ENCODE assay signal across 9 mouse cellular contexts in the genomic region with DNA sequence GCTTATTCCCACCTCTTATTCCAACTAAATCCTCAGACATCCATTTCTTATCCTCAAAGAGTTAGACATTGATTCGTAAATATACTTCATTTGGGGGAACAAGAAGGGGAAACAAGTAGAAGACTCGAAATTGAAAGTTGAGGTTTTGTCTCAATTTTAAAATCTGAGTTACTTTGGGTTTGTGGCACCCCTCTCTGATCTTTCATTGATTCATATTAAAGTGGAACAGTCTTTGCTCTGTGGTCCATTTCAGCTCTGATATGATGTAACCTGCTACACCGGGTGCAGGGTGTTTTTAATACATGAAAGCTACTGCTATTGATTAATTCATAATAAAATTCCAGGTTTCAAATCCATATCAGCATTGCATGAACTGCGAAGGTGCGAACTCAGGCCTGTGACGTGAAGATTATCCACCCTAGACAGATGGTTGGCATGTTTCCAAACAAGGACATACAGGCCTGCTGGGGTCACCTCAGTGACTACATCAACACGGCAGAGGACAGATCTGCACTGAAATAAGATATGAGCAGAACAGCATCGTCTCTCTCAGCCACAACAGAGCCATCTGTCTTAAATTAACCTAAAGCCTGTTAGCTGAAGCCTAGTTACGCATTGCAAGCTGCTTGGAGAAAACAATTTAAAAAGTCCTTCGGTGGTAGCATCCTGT.
DNase-seq lines count a peak whose midpoint lies in the region; ATAC-seq and TF ChIP-seq lines count a peak whose summit lies in the region.
"Had no signal": no experiment of that assay in that cellular context is flagged by ENCODE, and none has a peak within 500 bp of the region (broad histone marks: within the 10 kb centered on the region; RNA-seq: fewer than 3 reads in every experiment).

No protein-coding gene starts in this region.

- H3K4me2 ChIP-seq in forebrain, embryonic 13.5 days = no peak overlapping the region
- H3K4me2 ChIP-seq in forebrain, embryonic 11.5 days (ENCODE audit: low read depth, low read length, severe bottlenecking) = no peak overlapping the region
- H3K4me2 ChIP-seq in CH12.LX (ENCODE audit: insufficient read depth, low read depth, poor library complexity, severe bottlenecking) = no peak overlapping the region
- no peak overlapping the region for H3K4me2 ChIP-seq in forebrain, embryonic 14.5 days (ENCODE audit: low read length)
- H3K4me2 ChIP-seq in midbrain, embryonic 15.5 days = no peak overlapping the region

- TF ChIP-seq CTCF in CH12.LX (conservative IDR thresholded peaks at IDR 0.05 in 1 of 2, IDR thresholded peaks at IDR 0.05 in 1 of 2; ENCODE audit: low read depth in 2 of 2, low read length in 2 of 2) = no peak

- DNase-seq in forebrain, embryonic 11.5 days (ENCODE audit: low spot score) = no peak
- peak; percentile 7 for DNase-seq in CH12.LX (ENCODE audit: extremely low read depth)
- DNase-seq in forebrain, embryonic 14.5 days (ENCODE audit: low spot score) = peak; percentile 42
- no peak for DNase-seq in lung, postnatal 4 days
- DNase-seq in frontal cortex, postnatal 14 days (ENCODE audit: low spot score in 2 of 2) = no peak
- DNase-seq in gastrocnemius, adult 8-10 months (ENCODE audit: low spot score in 2 of 2) = no peak
- DNase-seq: heart, postnatal 36 days had no signal

- H3K9ac ChIP-seq in forebrain, embryonic 13.5 days = no peak overlapping the region
- H3K9ac ChIP-seq in forebrain, embryonic 11.5 days (ENCODE audit: low read length) = no peak overlapping the region
- H3K9ac ChIP-seq in CH12.LX (ENCODE audit: insufficient read depth, low read depth) = no peak overlapping the region
- no peak overlapping the region for H3K9ac ChIP-seq in forebrain, embryonic 14.5 days (ENCODE audit: low read length)
- H3K9ac ChIP-seq in midbrain, embryonic 15.5 days = no peak overlapping the region

- TF ChIP-seq RAD21 in CH12.LX (IDR thresholded peaks at IDR 0.05; ENCODE audit: low read depth, low read length) = no peak

- H3K27me3 ChIP-seq in forebrain, embryonic 13.5 days = no peaks in the 10 kb centered on the region
- H3K27me3 ChIP-seq in forebrain, embryonic 11.5 days (ENCODE audit: control insufficient read depth, insufficient read depth, low read length) = no peaks in the 10 kb centered on the region
- no peaks in the 10 kb centered on the region for H3K27me3 ChIP-seq in CH12.LX (replicated peaks)
- H3K27me3 ChIP-seq in forebrain, embryonic 14.5 days (replicated peaks; ENCODE audit: control insufficient read depth, insufficient read depth, low read length) = no peaks in the 10 kb centered on the region
- H3K27me3 ChIP-seq in midbrain, embryonic 15.5 days (replicated peaks) = no peaks in the 10 kb centered on the region

- no peak for TF ChIP-seq EP300 in CH12.LX (IDR thresholded peaks at IDR 0.05; ENCODE audit: low read length)

- 70% methylated on average over 10 of the region's 10 CpGs for WGBS in forebrain, embryonic 13.5 days
- 68% methylated on average over 10 of the region's 10 CpGs for WGBS in forebrain, embryonic 11.5 days
- WGBS in forebrain, embryonic 14.5 days = 68% methylated on average over 10 of the region's 10 CpGs
- 53% methylated on average over 10 of the region's 10 CpGs for WGBS in midbrain, embryonic 15.5 days

- ATAC-seq in forebrain, embryonic 13.5 days = peak; percentile 83
- no peak for ATAC-seq in forebrain, embryonic 11.5 days (replicated peaks; ENCODE audit: low FRiP score)
- ATAC-seq in forebrain, embryonic 14.5 days = peak; percentile 79
- peak; percentile 79 for ATAC-seq in midbrain, embryonic 15.5 days (replicated peaks)

- dilution Hi-C loops in CH12.LX (cut with MboI; ENCODE audit: extremely low pct_ligation_motif_present, extremely low pct_unique_long_range_greater_than_20kb, low sequenced_read_pairs) = no loop called here

- H3K27ac ChIP-seq in forebrain, embryonic 13.5 days = no peak overlapping the region
- no peak overlapping the region for H3K27ac ChIP-seq in forebrain, embryonic 11.5 days (ENCODE audit: low read depth, low read length)
- H3K27ac ChIP-seq in CH12.LX (ENCODE audit: insufficient read depth, low read depth) = no peak overlapping the region
- H3K27ac ChIP-seq in forebrain, embryonic 14.5 days (ENCODE audit: low read depth, low read length) = no peak overlapping the region
- H3K27ac ChIP-seq in midbrain, embryonic 15.5 days = 0 out of 2 replicates have a peak overlapping the region, but pooled peaks have one; percentile 11

- no peak overlapping the region for H3K4me3 ChIP-seq in forebrain, embryonic 13.5 days
- H3K4me3 ChIP-seq in forebrain, embryonic 11.5 days (ENCODE audit: low read depth, low read length) = no peak overlapping the region
- no peak overlapping the region for H3K4me3 ChIP-seq in CH12.LX (replicated peaks in 1 of 3; ENCODE audit: low read depth in 2 of 3, low read length in 2 of 3, poor library complexity in 1 of 3)
- H3K4me3 ChIP-seq in forebrain, embryonic 14.5 days (ENCODE audit: low read depth, low read length) = no peak overlapping the region
- H3K4me3 ChIP-seq in midbrain, embryonic 15.5 days = no peak overlapping the region

- H3K4me1 ChIP-seq in forebrain, embryonic 13.5 days = no peaks in the 10 kb centered on the region
- H3K4me1 ChIP-seq in forebrain, embryonic 11.5 days (replicated peaks; ENCODE audit: control insufficient read depth, insufficient read depth, low read length) = no peaks in the 10 kb centered on the region
- peaks cover 5 to 31% of the 10 kb centered on the region in 2 experiments for H3K4me1 ChIP-seq in CH12.LX (ENCODE audit: control insufficient read depth in 1 of 2, insufficient read depth in 2 of 2)
- H3K4me1 ChIP-seq in forebrain, embryonic 14.5 days (ENCODE audit: control insufficient read depth, insufficient read depth, low read length) = no peaks in the 10 kb centered on the region
- H3K4me1 ChIP-seq in midbrain, embryonic 15.5 days = 0 out of 2 replicates have a peak, but pooled peaks cover 3% of the 10 kb centered on the region

- H3K9me3 ChIP-seq in forebrain, embryonic 13.5 days (replicated peaks) = no peaks in the 10 kb centered on the region
- H3K9me3 ChIP-seq in forebrain, embryonic 11.5 days (ENCODE audit: control insufficient read depth, low read length) = no peaks in the 10 kb centered on the region
- no peaks in the 10 kb centered on the region for H3K9me3 ChIP-seq in CH12.LX (replicated peaks; ENCODE audit: low read length)
- H3K9me3 ChIP-seq in forebrain, embryonic 14.5 days (replicated peaks; ENCODE audit: control insufficient read depth, low read length) = no peaks in the 10 kb centered on the region
- no peaks in the 10 kb centered on the region for H3K9me3 ChIP-seq in midbrain, embryonic 15.5 days

- TF ChIP-seq POLR2A in CH12.LX (IDR thresholded peaks at IDR 0.05; ENCODE audit: low read depth, low read length) = no peak

- H3K36me3 ChIP-seq in forebrain, embryonic 13.5 days (ENCODE audit: poor library complexity, severe bottlenecking) = no peaks in the 10 kb centered on the region
- H3K36me3 ChIP-seq in forebrain, embryonic 11.5 days (ENCODE audit: control insufficient read depth, insufficient read depth, low read length) = no peaks in the 10 kb centered on the region
- no peaks in the 10 kb centered on the region for H3K36me3 ChIP-seq in CH12.LX (replicated peaks in 1 of 2; ENCODE audit: control insufficient read depth in 1 of 2, insufficient read depth in 1 of 2, low read length in 1 of 2)
- H3K36me3 ChIP-seq in forebrain, embryonic 14.5 days (ENCODE audit: control insufficient read depth, insufficient read depth, low read length) = no peaks in the 10 kb centered on the region
- H3K36me3 ChIP-seq in midbrain, embryonic 15.5 days (replicated peaks) = no peaks in the 10 kb centered on the region

- in situ Hi-C loops in CH12.LX (cut with MboI; ENCODE audit: low pct_ligation_motif_present, low pct_unique_long_range_greater_than_20kb, low sequenced_read_pairs) = no loop called here

- no peaks in the 10 kb centered on the region for H3K79me2 ChIP-seq in CH12.LX (replicated peaks; ENCODE audit: control insufficient read depth, extremely low read depth, insufficient read depth, poor library complexity, severe bottlenecking)

TF ChIP-seq in CH12.LX, 34 proteins besides CTCF, POLR2A, EP300 and RAD21:
- TF ChIP-seq JUND (conservative IDR thresholded peaks at IDR 0.05; ENCODE audit: low read depth, low read length) (no peak), USF1 (IDR thresholded peaks at IDR 0.05; ENCODE audit: low read depth, low read length) (no peak), BHLHE40 (IDR thresholded peaks at IDR 0.05; ENCODE audit: low read depth, low read length) (no peak), RCOR1 (conservative IDR thresholded peaks at IDR 0.05; ENCODE audit: low read depth, low read length) (no peak), HCFC1 (IDR thresholded peaks at IDR 0.05; ENCODE audit: low read depth, low read length) (no peak), MYC (IDR thresholded peaks at IDR 0.05; ENCODE audit: low read depth, low read length) (no peak), KAT2A (IDR thresholded peaks at IDR 0.05; ENCODE audit: insufficient replicate concordance, low read length) (no peak), ZMIZ1 (IDR thresholded peaks at IDR 0.05; ENCODE audit: low read depth, low read length) (no peak), MAZ (IDR thresholded peaks at IDR 0.05; ENCODE audit: low read depth, low read length) (no peak), ELF1 (IDR thresholded peaks at IDR 0.05; ENCODE audit: low read depth, low read length) (no peak), JUN (IDR thresholded peaks at IDR 0.05; ENCODE audit: insufficient read depth, low read depth, low read length) (no peak), TBP (conservative IDR thresholded peaks at IDR 0.05; ENCODE audit: low read depth, low read length) (no peak), SIN3A (IDR thresholded peaks at IDR 0.05; ENCODE audit: low read length) (no peak), NRF1 (IDR thresholded peaks at IDR 0.05; ENCODE audit: low read depth, low read length) (no peak), MXI1 (IDR thresholded peaks at IDR 0.05; ENCODE audit: low read depth, low read length) (no peak), NELFE (IDR thresholded peaks at IDR 0.05; ENCODE audit: low read depth, low read length) (no peak), CHD1 (IDR thresholded peaks at IDR 0.05; ENCODE audit: low read depth, low read length) (no peak), MAX (IDR thresholded peaks at IDR 0.05; ENCODE audit: low read length) (no peak)

Comparison
In these comparisons a context has a peak if more than half of its experiments do, and no peak if none do; other contexts are left out.
1. DNase-seq: peak in CH12.LX (single experiment) and forebrain, embryonic 14.5 days (single experiment); none in forebrain, embryonic 11.5 days (single experiment), lung, postnatal 4 days (0 of 2), frontal cortex, postnatal 14 days (0 of 2) and gastrocnemius, adult 8-10 months (0 of 2).